Mouse (Mus musculus): ENCODE measurements at regions not wholly inside any gene's neighbourhood (a gene's known extent, or its start where the extent isn't known, plus 50 kb on each side); places are given as distances from the start of the nearest gene placed in this dataset.

- no peaks in the 10 kb centered on the region for H3K4me1 ChIP-seq (ENCODE audit: insufficient read depth, low read length)
- no peaks in the 10 kb centered on the region for H3K27me3 ChIP-seq (ENCODE audit: insufficient read depth, low read length)
- no peak overlapping the region for H3K27ac ChIP-seq (ENCODE audit: low read length)
- ATAC-seq (ENCODE audit: low FRiP score, low TSS enrichment) = no peak
- WGBS = 84% methylated on average over 5 of the region's 5 CpGs
- H3K4me2 ChIP-seq (replicated peaks; ENCODE audit: low read depth, low read length) = no peak overlapping the region
- no peaks in the 10 kb centered on the region for H3K36me3 ChIP-seq (ENCODE audit: insufficient read depth, low read length)
- no peak overlapping the region for H3K9ac ChIP-seq (replicated peaks; ENCODE audit: low read length)
- H3K9me3 ChIP-seq (ENCODE audit: low read length) = no peaks in the 10 kb centered on the region
- H3K4me3 ChIP-seq (ENCODE audit: low read length) = no peak overlapping the region
Measured at GRCm38 (mm10) chr6:54766485-54767112, 50.1 kb upstream of the Znrf2 start.
